Mouse (Mus musculus) mouse embryonic stem cell (cell line): Measurements from ENCODE around the gene Shisa2.

Experiments used
- in situ Hi-C, 2 experiments: fragments of 300-500 bp; cut with MboI; formaldehyde crosslinking; loops; 1 replicate in 1 of 2; 3 replicates in 1 of 2; pipeline ENCODE4 v1.14.3; 2019 to 2020; ENCODE audit warnings: low sequenced_read_pairs in 2 of 2, low pct_unique_long_range_greater_than_20kb in 1 of 2, mixed read lengths in 1 of 2; ENCODE audit not compliant: unreplicated experiment in 1 of 2

The Shisa2 gene

DNA sequence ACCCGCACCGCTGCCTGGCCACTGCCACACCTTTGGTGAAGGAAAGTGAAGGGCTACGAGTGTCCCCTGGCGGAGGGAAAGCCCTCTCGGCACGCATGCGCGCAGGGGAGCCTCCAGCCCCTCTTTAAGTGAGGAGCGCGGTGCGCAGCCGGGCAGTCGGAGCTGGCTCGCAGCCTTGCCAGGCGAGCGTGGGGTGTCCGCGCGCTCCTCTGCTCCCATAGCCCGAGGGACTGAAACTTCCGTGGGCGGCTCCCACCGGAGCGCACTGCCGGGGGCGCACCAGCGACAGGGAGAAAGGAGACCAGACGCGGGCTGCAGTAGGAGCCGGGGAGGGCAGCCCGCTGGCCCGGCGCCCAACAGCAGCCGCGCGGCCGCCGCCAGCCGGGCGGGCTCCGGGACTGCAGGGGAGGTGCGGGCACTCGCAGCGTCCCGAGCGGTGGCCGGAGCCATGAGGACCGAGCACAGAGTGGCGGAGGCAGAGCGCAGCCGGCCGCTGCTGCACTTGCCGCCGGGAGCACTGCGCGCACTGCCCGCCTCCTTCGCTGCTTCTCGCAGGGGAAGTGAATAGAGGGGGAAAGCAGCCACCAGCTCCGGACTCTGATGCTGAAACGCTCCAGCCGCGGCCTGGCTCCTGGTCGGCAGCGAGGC is at the start of gene Shisa2:
TSS of gene Shisa2 (plus strand) at position 151 of the 648 bp plus-strand sequence.
- in situ Hi-C loops = no loop called here

DNA sequence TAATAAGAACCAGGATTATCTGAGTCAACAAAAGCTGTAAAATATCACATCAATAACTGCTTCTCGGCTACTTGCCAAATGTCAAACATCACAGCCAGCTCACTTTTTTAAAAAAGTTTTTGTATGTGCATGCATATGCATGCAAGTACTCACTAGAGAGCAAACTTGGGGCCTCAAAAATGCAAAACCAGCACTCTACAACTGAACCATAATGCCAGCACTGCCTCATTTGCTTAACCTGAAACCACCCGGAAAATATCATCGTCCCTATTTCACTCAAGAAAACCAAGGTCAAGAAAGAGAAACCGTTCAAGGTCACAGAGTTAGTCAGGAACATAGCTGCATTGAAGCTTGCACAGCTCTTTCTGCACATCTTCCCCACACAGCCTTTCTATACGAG is 48.7 kb upstream of the Shisa2 start:
- in situ Hi-C loops = no loop called here

- in situ Hi-C loops = no loop called here
These were observed 34.5 kb upstream of the Shisa2 start for GRCm38 (mm10) chr14:59590614-59591013.

GRCm38 (mm10) chr14:59591901-59592300 is 33.2 kb upstream of the Shisa2 start:
- in situ Hi-C loops = no loop called here

DNA sequence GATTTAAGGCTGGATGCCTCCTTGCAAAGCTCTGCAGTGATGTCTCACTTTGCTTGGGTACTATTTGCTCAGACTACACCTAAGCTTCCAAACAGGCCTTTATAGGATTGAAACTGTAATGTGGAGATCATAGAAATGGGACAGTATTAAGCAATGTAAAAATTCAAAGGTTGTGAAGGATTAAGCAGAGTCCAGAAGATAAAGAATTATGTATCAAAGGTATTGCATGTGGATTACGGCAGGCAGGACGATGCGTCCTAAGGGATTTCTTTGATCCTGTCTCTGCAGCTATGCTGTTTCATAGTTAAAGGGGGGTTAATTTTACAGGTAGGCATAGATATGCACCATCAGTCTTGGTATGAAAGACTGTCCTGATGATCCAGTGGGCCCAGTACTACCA is 32.5 kb upstream of the Shisa2 start:
- in situ Hi-C loops = no loop called here

- in situ Hi-C loops = no loop called here
These were observed 30.1 kb upstream of the Shisa2 start for GRCm38 (mm10) chr14:59594988-59595387.

GRCm38 (mm10) chr14:59597398-59598259 is 27.5 kb upstream of the Shisa2 start, which contains the start of gene Cdadc1:
Cdadc1 (minus strand) TSS chr14:59597959.
- in situ Hi-C loops = no loop called here

GRCm38 (mm10) chr14:59598260-59598627 is 26.9 kb upstream of the Shisa2 start:
- in situ Hi-C loops = no loop called here

- in situ Hi-C loops = loop anchor here in 1 of 2 experiments (10.0 kb wide), 1 partner anchor 411 kb away; no protein-coding TSS in a partner anchor
These were observed 21.0 kb upstream of the Shisa2 start for GRCm38 (mm10) chr14:59604002-59604645.

DNA sequence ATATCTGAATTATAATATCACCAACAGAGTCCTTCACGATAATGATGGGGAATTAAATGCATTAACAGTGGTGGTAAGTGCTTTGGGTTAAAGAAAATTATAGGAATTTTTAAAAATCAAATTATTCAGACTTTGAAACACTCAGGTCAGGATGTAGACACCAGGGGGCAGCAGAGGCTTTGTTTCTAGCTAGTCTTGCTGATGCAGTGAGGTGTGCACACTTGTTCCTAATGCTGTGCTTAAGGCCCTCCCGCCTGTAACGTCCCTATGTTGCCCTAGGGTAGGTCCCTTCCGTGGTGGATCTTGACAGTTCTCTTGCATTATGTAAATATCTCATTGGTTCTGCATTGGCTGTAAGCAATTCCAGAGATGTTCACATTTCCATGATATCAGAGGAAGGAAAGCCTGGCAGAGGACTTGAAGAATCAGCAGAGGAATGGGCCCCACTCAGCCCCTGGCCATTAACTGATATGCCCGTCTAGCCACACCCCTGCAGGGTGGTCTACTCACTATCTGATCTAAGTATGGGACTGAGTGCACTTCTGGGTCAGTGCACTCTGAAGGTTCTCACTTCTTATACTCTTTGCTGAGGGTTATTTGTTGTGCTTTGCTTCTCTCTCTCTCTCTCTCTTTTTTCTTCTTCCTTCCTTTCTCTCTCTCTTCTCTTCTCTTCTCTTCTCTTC is 19.3 kb upstream of the Shisa2 start:
- in situ Hi-C loops = loop anchor here in 1 of 2 experiments (10.0 kb wide), 1 partner anchor 409 kb away; no protein-coding TSS in a partner anchor

- in situ Hi-C loops = loop anchor here in 1 of 2 experiments (10.0 kb wide), 1 partner anchor 408 kb away; no protein-coding TSS in a partner anchor
These were observed 18.1 kb upstream of the Shisa2 start for GRCm38 (mm10) chr14:59607021-59607420.

GRCm38 (mm10) chr14:59612920-59613625 is 12.0 kb upstream of the Shisa2 start:
- in situ Hi-C loops = loop anchor here (5.0 to 10.0 kb wide), 2 partner anchors 332 to 404 kb away; no protein-coding TSS in a partner anchor

GRCm38 (mm10) chr14:59614149-59614548 is 11.0 kb upstream of the Shisa2 start:
- in situ Hi-C loops = loop anchor here (5.0 to 10.0 kb wide), 2 partner anchors 331 to 403 kb away; no protein-coding TSS in a partner anchor

DNA sequence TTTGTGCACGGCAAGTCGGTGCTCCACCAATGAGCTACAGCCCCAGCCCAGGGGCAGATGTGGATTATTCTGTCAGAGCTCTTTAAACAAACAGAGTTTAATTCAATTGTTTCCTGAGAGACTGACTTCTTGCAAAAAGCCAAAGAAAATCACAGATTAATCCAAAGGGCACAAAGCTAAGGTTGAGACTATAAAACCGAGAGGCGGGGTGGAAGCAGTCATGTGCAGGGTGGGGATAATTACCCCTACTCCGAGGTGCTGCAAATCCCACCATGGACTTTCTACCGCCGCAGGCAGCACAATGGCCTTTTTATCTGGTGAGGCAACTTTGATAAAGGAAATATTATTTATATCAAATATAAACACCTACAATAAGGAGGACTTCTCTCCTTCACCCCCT is 8.3 kb upstream of the Shisa2 start:
- in situ Hi-C loops = loop anchor here in 1 of 2 experiments (10.0 kb wide), 1 partner anchor 328 kb away; no protein-coding TSS in a partner anchor

DNA sequence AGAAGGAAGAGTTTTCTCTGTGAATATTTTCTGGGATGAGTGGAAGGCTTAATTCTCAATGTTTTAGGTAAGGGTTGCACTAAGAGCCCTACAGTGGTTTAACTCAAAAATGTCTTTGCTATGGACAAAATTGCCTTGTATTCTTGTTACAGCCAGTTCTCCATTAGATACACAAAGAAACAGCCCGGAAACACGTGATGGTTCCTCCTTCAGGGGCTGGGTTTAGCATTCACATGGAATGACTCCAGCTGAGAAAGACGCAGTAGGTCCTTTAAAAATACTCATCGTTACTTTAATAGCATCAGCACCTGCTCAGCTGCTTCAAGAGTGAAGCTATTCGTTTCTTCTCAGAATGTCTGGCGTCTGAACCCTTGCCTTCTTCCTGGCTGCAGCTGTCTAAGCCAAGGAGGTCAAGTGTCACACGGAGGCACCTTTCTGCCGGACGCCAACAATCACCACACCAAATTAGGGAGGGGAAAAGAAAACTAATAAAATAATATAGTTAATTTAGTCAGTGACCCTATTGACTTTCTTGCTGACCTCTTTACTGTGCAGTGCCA is 702 bp upstream of the Shisa2 start:
- in situ Hi-C loops = no loop called here

- in situ Hi-C loops = no loop called here
These were observed 777 bp downstream of the Shisa2 start for GRCm38 (mm10) chr14:59625806-59626364.

- in situ Hi-C loops = no loop called here
These were observed 1.6 kb downstream of the Shisa2 start for GRCm38 (mm10) chr14:59626711-59627110.
